Mouse (Mus musculus) forebrain, embryonic 12.5 days (tissue): ENCODE measurements around the gene Trim41. TPM values are rescaled to one million over a fixed set of nuclear protein-coding genes. Genes with fewer than 3 reads are reported as not detected.
A peak's percentile ranks its signal among the peaks of the same experiment; 100 is the strongest.

ENCODE experiments used
- ATAC-seq: fragments of 200-750 bp; cut with Nextera tagmentation; 2 replicates; pipeline ENCODE4 v1.8.0; 2017; ENCODE audit warnings: moderate TSS enrichment; ENCODE audit not compliant: low FRiP score
- H3K27ac ChIP-seq: fragments of 300-500 bp; sonication (generic); 2 replicates; pipeline ENCODE4 v1.5.1; 2016; ENCODE audit warnings: mild to moderate bottlenecking
- H3K27me3 ChIP-seq: fragments of 300-500 bp; sonication (generic); 2 replicates; pipeline ENCODE4 v1.6.1; 2016; ENCODE audit warnings: mild to moderate bottlenecking
- H3K36me3 ChIP-seq: fragments of 300-500 bp; sonication (generic); replicated peaks from 2 replicates; pipeline ENCODE4 v1.6.1; 2016; ENCODE audit warnings: mild to moderate bottlenecking
- H3K4me1 ChIP-seq: fragments of 300-500 bp; sonication (generic); 2 replicates; pipeline ENCODE4 v1.6.1; 2016
- H3K4me2 ChIP-seq: fragments of 300-500 bp; sonication (generic); 2 replicates; pipeline ENCODE4 v1.6.1; 2016; ENCODE audit warnings: mild to moderate bottlenecking, moderate library complexity
- H3K4me3 ChIP-seq: fragments of 300-500 bp; sonication (generic); replicated peaks from 2 replicates; pipeline ENCODE4 v1.5.1; 2016; ENCODE audit warnings: mild to moderate bottlenecking
- H3K9ac ChIP-seq: fragments of 300-500 bp; sonication (generic); 2 replicates; pipeline ENCODE4 v1.6.1; 2016; ENCODE audit warnings: mild to moderate bottlenecking
- H3K9me3 ChIP-seq: fragments of 300-500 bp; sonication (generic); 2 replicates; pipeline ENCODE4 v1.6.1; 2016
- WGBS: fragments of 180-500 bp; shearing (Covaris S2); methylation state at CpG from one replicate; pipeline ENCODE4 v1.1.7; 2016; 5-methylcytosine and 5-hydroxymethylcytosine counted together
- polyA plus RNA-seq: library from polyadenylated mRNA; unstranded; fragments of >200 nt; fragmentation: Nextera tagmentation; extraction: Ambion mirVana; gene quantifications from 2 replicates; pipeline ENCODE4 v1.2.1, GENCODE M21; 2016

The Trim41 gene
- polyA plus RNA-seq, 1 experiment from 2014 or later: 6.2 TPM

GRCm38 (mm10) chr11:48774443-48775298, 42.5 kb downstream of the Trim41 start:
- H3K4me2 ChIP-seq: peak overlapping the region; percentile 32
- H3K27me3 ChIP-seq: 0 out of 2 replicates have a peak, but pooled peaks cover 3% of the 10 kb centered on the region
- H3K27ac ChIP-seq: no peak overlapping the region
- whole genome bisulfite sequencing: 36% methylated on average over 17 of the region's 17 CpGs
- no peaks in the 10 kb centered on the region for H3K9me3 ChIP-seq
- H3K9ac ChIP-seq: no peak overlapping the region
- no peaks in the 10 kb centered on the region for H3K36me3 ChIP-seq
- peaks cover 5% of the 10 kb centered on the region; the same call in 1 of the 2 replicates for H3K4me1 ChIP-seq
- peak; percentile 42; the same call in 1 of the 2 replicates for ATAC-seq
- no peak overlapping the region for H3K4me3 ChIP-seq

GRCm38 (mm10) chr11:48771691-48772090, 45.5 kb downstream of the Trim41 start:
- Histone ChIP-seq H3K9me3 (no peaks in the 10 kb centered on the region), H3K27ac (no peak overlapping the region), H3K4me3 (no peak overlapping the region), H3K27me3 (0 out of 2 replicates have a peak, but pooled peaks cover 3% of the 10 kb centered on the region), H3K4me1 (peaks cover 5% of the 10 kb centered on the region; the same call in 1 of the 2 replicates), H3K9ac (no peak overlapping the region), H3K36me3 (no peaks in the 10 kb centered on the region), H3K4me2 (no peak overlapping the region)
- 5% methylated on average over 2 of the region's 2 CpGs for WGBS
- no peak for ATAC-seq

- WGBS: 90% methylated on average over 14 of the region's 14 CpGs
- Histone ChIP-seq H3K36me3 (no peaks in the 10 kb centered on the region), H3K9me3 (no peaks in the 10 kb centered on the region), H3K4me3 (no peak overlapping the region), H3K27me3 (no peaks in the 10 kb centered on the region), H3K9ac (no peak overlapping the region), H3K4me1 (no peaks in the 10 kb centered on the region), H3K27ac (no peak overlapping the region), H3K4me2 (no peak overlapping the region)
- ATAC-seq: no peak
These were observed 49.8 kb downstream of the Trim41 start for GRCm38 (mm10) chr11:48767195-48767876.

GRCm38 (mm10) chr11:48764119-48764518, 53.0 kb downstream of the Trim41 start:
- no peaks in the 10 kb centered on the region for H3K9me3 ChIP-seq
- 93% methylated on average over 9 of the region's 9 CpGs for WGBS
- no peak for ATAC-seq
- H3K9ac ChIP-seq: no peak overlapping the region
- no peak overlapping the region for H3K4me3 ChIP-seq
- no peak overlapping the region for H3K27ac ChIP-seq
- no peaks in the 10 kb centered on the region for H3K36me3 ChIP-seq
- no peaks in the 10 kb centered on the region for H3K27me3 ChIP-seq
- H3K4me2 ChIP-seq: no peak overlapping the region
- H3K4me1 ChIP-seq: no peaks in the 10 kb centered on the region

GRCm38 (mm10) chr11:48759021-48759420, 58.1 kb downstream of the Trim41 start:
- Histone ChIP-seq H3K9me3 (no peaks in the 10 kb centered on the region), H3K9ac (no peak overlapping the region), H3K36me3 (no peaks in the 10 kb centered on the region), H3K27ac (no peak overlapping the region), H3K4me2 (no peak overlapping the region), H3K4me3 (no peak overlapping the region), H3K27me3 (no peaks in the 10 kb centered on the region), H3K4me1 (0 out of 2 replicates have a peak, but pooled peaks cover 4% of the 10 kb centered on the region)
- ATAC-seq: no peak
- 83% methylated on average over 8 of the region's 8 CpGs for WGBS

Other genes with a start within 250 kb of the Trim41 start
- gene Rack1, start 17.0 kb downstream of the Trim41 start, polyA plus RNA-seq: 512 and 565 TPM in 2 replicates
- 0.76 and 1.00 TPM in 2 replicates for gene Trim7, start 8.8 kb upstream of the Trim41 start, polyA plus RNA-seq
- 6.8 and 9.4 TPM in 2 replicates for gene Gm12184, start 9.3 kb upstream of the Trim41 start, polyA plus RNA-seq
- gene Irgm1, start 54.3 kb upstream of the Trim41 start, polyA plus RNA-seq: 1.2 and 1.8 TPM in 2 replicates
- 0.09 TPM in 1 of 2 replicates, not detected in the other for gene Gm5431, start 84.9 kb upstream of the Trim41 start, polyA plus RNA-seq
- gene Psme2b, start 128.8 kb upstream of the Trim41 start, polyA plus RNA-seq: 1.8 and 2.0 TPM in 2 replicates
- not detected in 2 replicates for gene Olfr56, start 161.5 kb upstream of the Trim41 start, polyA plus RNA-seq
- gene 9930111J21Rik1, start 162.0 kb upstream of the Trim41 start, polyA plus RNA-seq: 0.23 TPM in 1 of 2 replicates, not detected in the other
- gene Gm12185, start 174.9 kb upstream of the Trim41 start, polyA plus RNA-seq: not detected in 2 replicates
- gene Tgtp1, start 176.8 kb upstream of the Trim41 start, polyA plus RNA-seq: not detected in 2 replicates
- gene 9930111J21Rik2, start 233.9 kb upstream of the Trim41 start, polyA plus RNA-seq: 0.17 and 0.23 TPM in 2 replicates
- not detected in 2 replicates for gene Tgtp2, start 246.9 kb upstream of the Trim41 start, polyA plus RNA-seq